Mouse (Mus musculus) MEL-GATA-1-ER (cell line): ENCODE data around the gene Ms4a6c.
"Not testable (repeated sequence)": the region's sequence is repeated elsewhere in the genome, so short reads cannot be mapped to it uniquely, and the experiment has no call there.

Source experiments
- DNase-seq: peaks from one replicate; pipeline ENCODE4 v3.0.0-alpha.2; 2012; ENCODE audit warnings: low read depth; ENCODE audit errors: extremely low read depth

Gene Ms4a6c

DNA sequence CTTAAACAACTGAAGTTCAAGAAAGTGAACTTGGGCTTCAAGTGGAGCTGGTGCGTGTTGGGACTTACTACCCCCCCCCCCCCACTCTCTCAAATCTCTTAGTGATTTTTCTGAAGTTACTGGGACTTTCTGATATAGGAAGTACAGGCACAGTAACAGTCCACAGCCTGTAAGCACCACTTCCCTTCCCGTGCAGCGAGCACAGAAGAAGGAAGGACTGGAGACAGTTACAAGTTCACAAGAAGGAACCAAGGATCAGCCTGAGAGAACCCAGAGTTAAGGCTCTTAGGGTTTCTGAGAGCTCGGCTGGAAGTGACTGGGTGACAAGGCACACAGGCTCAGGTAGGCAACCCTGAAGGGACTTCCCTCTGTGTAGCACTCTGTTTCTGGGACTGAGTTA lies at the start of gene Ms4a6c:
Gene Ms4a6c, plus strand, starts transcription at position 152 of the 400 bp plus-strand sequence.
- not testable (repeated sequence) for DNase-seq

DNA sequence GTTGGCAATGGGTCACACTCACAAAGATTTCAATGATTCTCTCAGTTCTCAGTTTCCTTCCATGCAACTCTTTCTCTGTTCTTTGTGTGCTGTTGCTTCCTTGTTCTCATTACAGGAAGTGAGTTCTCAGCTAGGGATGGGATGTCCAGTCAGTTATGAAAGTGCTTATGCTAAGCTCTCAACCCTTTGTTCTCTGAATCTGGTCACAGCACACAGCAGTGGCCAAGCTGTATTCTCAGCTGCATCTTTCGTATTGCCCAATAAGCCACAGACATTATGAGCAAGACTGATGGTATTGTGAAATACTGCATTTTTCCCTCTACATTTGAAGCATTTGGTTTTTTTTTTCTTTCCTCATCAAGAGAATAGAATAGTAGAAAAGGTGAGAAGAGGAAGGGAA lies 38.0 kb upstream of the Ms4a6c start:
- DNase-seq = not testable (repeated sequence)

GRCm38 (mm10) chr19:11435058-11435834 lies 33.9 kb upstream of the Ms4a6c start:
- no peak for DNase-seq

- no peak for DNase-seq
These were observed 25.8 kb upstream of the Ms4a6c start, which contains the start of gene Ms4a4b for GRCm38 (mm10) chr19:11443338-11443737. Gene Ms4a4b (plus strand): TSS chr19:11443553.

DNA sequence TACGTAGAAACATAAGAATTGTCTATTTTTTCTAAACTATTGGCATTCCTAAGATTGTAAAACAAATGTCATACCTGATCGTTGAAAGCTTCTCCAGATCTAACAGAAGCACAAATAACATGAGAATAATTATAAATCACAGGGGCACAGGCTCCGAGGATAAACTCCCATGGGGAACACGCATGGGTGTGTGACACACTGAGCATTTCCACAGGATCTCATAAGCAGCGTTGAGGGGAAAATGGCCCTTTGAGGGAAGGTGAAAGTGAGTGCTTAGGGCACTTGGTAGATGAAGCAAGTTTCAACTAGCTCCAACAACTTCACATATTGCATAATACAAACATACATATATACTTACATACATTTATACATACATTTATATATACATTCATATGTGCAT lies 25.2 kb upstream of the Ms4a6c start:
- DNase-seq = no peak

GRCm38 (mm10) chr19:11447238-11447637 lies 21.9 kb upstream of the Ms4a6c start:
- DNase-seq = no peak

DNA sequence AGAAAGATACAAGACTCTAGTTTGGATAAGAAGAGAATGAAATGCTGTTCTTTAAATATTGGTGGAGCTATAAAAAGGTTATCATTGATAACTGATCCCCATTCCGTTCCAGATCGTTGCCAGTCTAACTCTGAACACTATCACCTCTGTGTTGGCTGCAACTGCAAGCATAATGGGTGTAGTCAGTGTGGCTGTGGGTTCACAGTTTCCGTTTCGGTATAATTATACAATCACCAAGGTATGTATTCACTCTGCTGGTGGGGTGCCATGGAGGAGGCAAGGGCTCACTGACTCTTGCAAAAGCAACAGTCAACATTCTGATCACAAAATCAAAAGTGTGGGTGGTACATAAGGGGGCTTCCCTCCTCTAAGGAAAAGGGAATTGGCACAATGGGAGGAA lies 10.1 kb upstream of the Ms4a6c start:
- DNase-seq = not testable (repeated sequence)

DNA sequence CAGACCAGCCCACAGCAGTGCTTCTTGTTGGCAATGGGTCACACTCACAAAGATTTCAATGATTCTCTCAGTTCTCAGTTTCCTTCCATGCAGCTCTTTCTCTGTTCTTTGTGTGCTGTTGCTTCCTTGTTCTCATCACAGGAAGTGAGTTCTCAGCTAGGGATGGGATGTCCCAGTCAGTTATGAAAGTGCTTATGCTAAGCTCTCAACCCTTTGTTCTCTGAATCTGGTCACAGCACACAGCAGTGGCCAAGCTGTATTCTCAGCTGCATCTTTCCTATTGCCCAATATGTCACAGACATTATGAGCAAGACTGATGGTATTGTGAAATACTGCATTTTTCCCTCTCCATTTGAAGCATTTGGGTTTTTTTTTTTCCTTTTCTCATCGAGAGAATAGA lies 4.4 kb upstream of the Ms4a6c start:
- not testable (repeated sequence) for DNase-seq

- DNase-seq = no peak
These were observed 2.7 kb upstream of the Ms4a6c start for GRCm38 (mm10) chr19:11466471-11466870.

- not testable (repeated sequence) for DNase-seq
These were observed 805 bp upstream of the Ms4a6c start for GRCm38 (mm10) chr19:11468361-11468760.

- no peak for DNase-seq
These were observed 10.5 kb downstream of the Ms4a6c start for GRCm38 (mm10) chr19:11479714-11480113.

DNA sequence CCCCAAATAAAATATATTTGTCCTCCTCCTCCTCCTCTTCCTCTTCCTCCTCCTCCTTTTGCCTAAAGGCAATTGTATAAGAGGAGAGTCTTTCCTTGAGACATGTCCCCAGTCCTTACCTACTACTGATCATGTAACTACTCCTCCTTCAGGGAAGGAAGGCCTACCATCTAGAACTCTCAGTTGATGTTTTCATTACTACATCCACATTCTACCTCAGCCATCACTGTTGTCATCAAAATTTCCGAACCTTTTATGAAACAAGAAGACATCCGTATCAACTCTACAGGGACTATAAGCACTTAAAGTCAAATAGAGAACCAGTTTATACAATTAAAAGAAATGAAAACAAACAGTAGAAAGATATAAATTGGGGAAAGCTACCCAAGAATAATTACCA lies 13.5 kb downstream of the Ms4a6c start:
- no peak for DNase-seq

GRCm38 (mm10) chr19:11483941-11484340 lies 14.8 kb downstream of the Ms4a6c start:
- no peak for DNase-seq

DNA sequence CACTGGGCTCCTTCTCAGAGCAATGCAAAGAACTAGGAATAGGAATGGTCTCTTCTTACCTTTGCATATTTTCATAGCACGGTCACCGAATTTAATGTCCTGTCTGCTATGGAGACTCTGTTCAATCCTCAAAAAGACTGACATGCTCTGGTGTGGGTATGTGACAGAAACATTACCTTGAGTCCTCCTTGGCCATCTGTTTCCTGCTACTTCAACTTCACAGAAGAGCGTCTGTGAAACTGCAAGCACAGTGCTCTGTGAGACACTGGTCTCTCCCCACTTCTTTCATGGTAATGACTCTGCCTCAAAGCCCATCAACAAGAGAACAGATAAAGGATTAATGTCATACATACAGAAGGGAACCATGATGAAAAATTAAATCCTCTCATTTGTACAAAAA lies 15.2 kb downstream of the Ms4a6c start:
- no peak for DNase-seq

DNA sequence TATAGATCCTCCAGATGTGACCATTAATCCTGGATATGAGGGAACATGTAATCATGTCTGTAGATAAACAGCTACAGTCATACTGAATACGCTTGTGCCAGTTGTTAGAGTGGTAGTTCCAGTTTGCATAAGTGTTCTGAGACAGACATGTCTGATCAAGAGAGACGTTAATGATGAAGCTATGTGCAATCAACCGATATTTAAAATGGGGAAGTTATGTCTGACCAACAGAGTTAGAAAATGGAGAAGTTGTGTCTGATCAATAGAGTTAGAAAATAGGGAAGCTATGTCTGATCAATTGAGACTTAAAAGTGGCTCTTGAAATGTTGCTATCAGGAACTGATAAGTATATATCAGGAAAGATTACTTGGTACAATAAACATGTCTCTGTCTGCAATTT lies 16.1 kb downstream of the Ms4a6c start:
- DNase-seq = no peak

GRCm38 (mm10) chr19:11485746-11486145 lies 16.6 kb downstream of the Ms4a6c start, which contains the start of gene Gm8369:
Gene Gm8369 (plus strand): TSS chr19:11485938.
- no peak for DNase-seq

- no peak for DNase-seq
These were observed 17.4 kb downstream of the Ms4a6c start for GRCm38 (mm10) chr19:11486599-11486998.

DNA sequence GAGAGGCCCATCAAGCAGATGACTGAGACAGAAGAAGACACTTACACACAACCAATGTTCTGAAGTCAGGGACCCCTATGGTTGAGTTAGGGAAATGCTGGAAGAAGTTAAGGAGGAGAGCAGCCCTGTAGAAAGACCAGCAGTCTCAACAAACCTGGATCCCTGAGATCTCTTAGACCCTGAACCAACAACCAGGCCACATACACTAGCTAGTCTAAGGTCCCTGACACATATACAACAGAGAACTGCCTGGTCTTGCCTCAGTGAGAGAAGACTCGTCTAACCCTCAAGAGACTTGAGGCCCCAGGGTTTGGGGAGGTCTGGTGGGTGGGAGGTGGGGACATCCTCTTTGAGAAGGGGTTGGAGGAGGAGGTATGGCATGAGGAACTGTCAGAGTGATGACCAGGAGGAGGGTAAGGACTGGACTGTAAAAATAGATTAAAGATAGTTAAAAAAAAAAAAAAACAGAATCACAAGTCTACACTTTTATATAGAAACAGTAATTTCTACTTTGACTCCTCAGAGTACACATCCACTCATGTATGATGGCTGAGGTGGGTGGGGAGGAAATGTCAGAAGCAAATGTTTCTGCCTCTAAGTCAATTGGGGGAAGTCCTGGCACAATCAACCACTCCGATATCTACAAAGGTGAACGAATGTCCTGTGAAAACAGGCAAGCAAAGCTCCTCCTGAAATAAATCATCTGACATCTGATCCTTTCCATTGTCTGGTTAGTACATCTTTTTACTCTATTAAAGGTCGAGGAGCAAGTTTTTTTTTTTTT lies 22.4 kb downstream of the Ms4a6c start:
- no peak for DNase-seq

- DNase-seq = no peak
These were observed 23.5 kb downstream of the Ms4a6c start for GRCm38 (mm10) chr19:11492671-11493070.

- DNase-seq = no peak
These were observed 25.4 kb downstream of the Ms4a6c start for GRCm38 (mm10) chr19:11494519-11494918.

GRCm38 (mm10) chr19:11496361-11496760 lies 27.2 kb downstream of the Ms4a6c start:
- DNase-seq = no peak

GRCm38 (mm10) chr19:11497300-11497699 lies 28.1 kb downstream of the Ms4a6c start:
- DNase-seq = not testable (repeated sequence)
